Mouse (Mus musculus): Measurements from ENCODE around the gene Snx29. TPM values are rescaled to one million over a fixed set of nuclear protein-coding genes. Genes with fewer than 3 reads are reported as not detected.

Gene Snx29
- polyA plus RNA-seq, 1 experiment, result 27.7 TPM

DNA sequence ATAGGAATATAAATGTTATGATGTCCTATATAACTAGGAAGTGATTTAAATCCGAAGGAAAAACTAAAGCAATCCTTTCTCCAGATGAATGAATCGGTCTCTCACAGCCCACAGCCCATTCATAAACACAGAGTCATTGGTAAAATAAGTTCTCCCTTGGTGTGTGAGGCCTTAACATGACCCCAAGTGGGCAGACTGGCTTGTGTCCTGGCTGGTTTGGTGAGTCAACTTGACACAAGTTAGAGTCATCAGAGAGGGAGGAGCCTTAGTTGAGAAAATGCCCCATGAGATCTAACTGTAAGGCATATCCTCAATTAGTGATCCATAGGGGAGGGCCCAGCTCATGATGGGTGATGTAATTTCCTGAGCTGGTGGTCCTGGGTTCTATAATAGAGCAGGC is 297.2 kb downstream of the Snx29 start:
- Histone ChIP-seq H3K4me1 (ENCODE audit: control insufficient read depth, insufficient read depth, low read length) (peaks cover 27% of the 10 kb centered on the region), H3K27ac (ENCODE audit: insufficient read depth, low read depth, low read length) (no peak overlapping the region), H3K4me3 (ENCODE audit: insufficient read depth, low read length) (no peak overlapping the region)
- no peak for TF ChIP-seq POLR2A (IDR thresholded peaks at IDR 0.05; ENCODE audit: borderline replicate concordance, low read depth, low read length)

DNA sequence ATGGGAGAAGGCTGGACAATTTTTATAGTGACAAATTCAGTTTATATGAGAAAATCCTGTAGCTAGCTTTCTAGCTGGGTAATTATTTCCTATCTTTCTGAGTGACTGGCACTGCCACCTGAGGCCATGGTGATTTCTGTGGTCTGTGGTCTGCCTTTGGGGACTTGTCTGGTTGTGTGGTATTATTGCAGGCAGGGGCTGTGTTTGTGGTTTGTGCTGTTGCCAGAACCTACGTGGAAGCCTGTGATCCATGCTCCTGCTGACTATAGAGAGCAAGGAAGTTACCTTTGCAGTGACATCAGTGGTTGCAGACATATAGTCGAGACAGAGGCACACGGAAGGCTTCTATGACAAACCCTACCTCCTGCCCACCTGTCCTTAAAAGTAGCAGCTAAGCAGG is 298.3 kb downstream of the Snx29 start:
- no peak overlapping the region for H3K4me3 ChIP-seq (ENCODE audit: insufficient read depth, low read length)
- TF ChIP-seq POLR2A (IDR thresholded peaks at IDR 0.05; ENCODE audit: borderline replicate concordance, low read depth, low read length), result no peak
- no peak for TF ChIP-seq CTCF (IDR thresholded peaks at IDR 0.05; ENCODE audit: low read depth, low read length)
- peaks cover 20% of the 10 kb centered on the region for H3K4me1 ChIP-seq (ENCODE audit: control insufficient read depth, insufficient read depth, low read length)
- no peak overlapping the region for H3K27ac ChIP-seq (ENCODE audit: insufficient read depth, low read depth, low read length)

DNA sequence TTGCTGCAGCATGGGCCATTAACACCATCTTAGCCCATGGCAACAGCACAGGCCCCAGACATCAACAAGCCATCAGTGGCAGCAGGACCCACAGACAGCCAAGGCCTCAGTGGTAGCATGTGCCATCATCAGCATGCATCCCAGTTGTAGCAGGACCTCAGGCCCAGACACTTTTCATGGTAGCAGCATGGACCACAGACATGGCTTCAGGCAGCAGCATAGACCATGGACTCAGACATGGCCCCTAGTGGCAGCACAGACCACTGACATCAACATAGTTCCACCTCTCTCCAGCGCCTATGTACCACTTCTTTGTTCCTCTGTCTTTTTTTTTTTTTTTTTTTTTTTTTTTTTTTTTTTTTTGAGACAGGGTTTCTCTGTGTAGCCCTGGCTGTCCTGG is 299.0 kb downstream of the Snx29 start:
- Histone ChIP-seq H3K4me1 (ENCODE audit: control insufficient read depth, insufficient read depth, low read length) (peaks cover 20% of the 10 kb centered on the region), H3K4me3 (ENCODE audit: insufficient read depth, low read length) (no peak overlapping the region), H3K27ac (ENCODE audit: insufficient read depth, low read depth, low read length) (no peak overlapping the region)
- no peak for TF ChIP-seq POLR2A (IDR thresholded peaks at IDR 0.05; ENCODE audit: borderline replicate concordance, low read depth, low read length)

DNA sequence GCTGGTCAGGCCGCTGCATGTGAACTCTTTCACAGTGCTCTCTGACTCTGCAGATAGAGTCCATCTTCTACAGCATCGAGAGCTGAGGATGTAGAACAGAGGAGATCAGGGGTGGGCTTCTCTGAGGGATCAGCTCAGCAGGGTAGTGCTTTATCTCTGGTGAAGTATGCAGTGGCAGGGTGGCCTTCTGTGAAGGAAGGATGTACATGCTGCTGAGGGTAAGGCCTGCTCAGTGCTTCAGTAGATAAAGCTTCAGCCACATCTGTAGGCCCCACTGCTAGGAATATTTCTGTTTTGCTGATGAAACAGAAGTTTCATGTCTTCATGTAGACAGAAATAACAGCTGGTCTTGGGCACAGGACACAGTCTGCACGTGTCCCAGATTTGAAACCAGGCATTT is 300.3 kb downstream of the Snx29 start:
- TF ChIP-seq POLR2A (IDR thresholded peaks at IDR 0.05; ENCODE audit: borderline replicate concordance, low read depth, low read length) (no peak), CTCF (IDR thresholded peaks at IDR 0.05; ENCODE audit: low read depth, low read length) (no peak)
- no peak overlapping the region for H3K4me3 ChIP-seq (ENCODE audit: insufficient read depth, low read length)
- no peak overlapping the region for H3K27ac ChIP-seq (ENCODE audit: insufficient read depth, low read depth, low read length)
- H3K4me1 ChIP-seq (ENCODE audit: control insufficient read depth, insufficient read depth, low read length), result peaks cover 20% of the 10 kb centered on the region

DNA sequence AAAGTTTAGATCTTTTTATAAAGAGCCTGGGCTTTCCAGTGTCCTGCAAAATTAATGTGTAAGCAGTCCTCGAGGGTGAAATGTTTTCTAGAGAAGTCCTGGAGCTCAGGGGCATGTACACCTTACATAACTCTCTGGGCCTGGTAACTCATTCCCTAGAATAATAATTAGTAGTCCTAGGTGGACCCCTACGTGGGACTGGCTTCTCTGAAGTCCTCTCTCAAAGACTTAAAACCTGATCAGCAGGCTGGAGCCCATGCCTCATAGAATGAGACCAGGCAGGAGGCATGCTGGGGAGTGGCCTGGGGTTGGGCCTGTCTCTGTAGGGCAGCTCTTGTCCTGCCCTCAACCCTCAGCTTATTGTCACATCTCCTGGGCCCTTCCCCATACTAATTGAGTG is 301.4 kb downstream of the Snx29 start:
- Histone ChIP-seq H3K4me1 (ENCODE audit: control insufficient read depth, insufficient read depth, low read length) (peaks cover 20% of the 10 kb centered on the region), H3K4me3 (ENCODE audit: insufficient read depth, low read length) (no peak overlapping the region), H3K27ac (ENCODE audit: insufficient read depth, low read depth, low read length) (peak overlapping the region; percentile 19)
- no peak for TF ChIP-seq POLR2A (IDR thresholded peaks at IDR 0.05; ENCODE audit: borderline replicate concordance, low read depth, low read length)
- no peak for TF ChIP-seq CTCF (IDR thresholded peaks at IDR 0.05; ENCODE audit: low read depth, low read length)

DNA sequence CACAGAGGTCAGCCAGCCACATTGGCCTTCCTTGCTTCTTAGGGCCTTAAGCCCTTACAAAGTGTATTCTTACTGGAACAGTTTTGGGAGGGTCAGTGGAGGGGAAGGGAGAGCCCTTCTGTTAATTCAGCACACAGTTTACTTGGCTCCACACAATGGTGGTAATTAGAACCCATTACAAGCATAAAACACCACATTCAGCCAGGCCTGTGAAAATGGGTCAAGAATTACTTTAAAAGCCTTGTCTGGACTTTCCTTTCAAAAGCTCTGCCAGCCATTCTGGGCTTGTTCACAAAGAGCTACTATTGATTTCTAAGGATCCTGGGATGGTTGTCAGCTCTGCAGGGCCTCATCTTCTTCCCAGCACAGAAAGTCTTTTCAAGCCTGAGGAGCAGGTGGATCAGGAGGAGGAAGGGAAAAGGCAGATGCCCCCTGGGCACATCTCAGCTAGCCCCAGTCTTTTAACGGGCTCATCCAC is 303.3 kb downstream of the Snx29 start:
- Histone ChIP-seq H3K4me3 (ENCODE audit: insufficient read depth, low read length) (no peak overlapping the region), H3K4me1 (ENCODE audit: control insufficient read depth, insufficient read depth, low read length) (peaks cover 20% of the 10 kb centered on the region), H3K27ac (ENCODE audit: insufficient read depth, low read depth, low read length) (no peak overlapping the region)
- TF ChIP-seq CTCF (IDR thresholded peaks at IDR 0.05; ENCODE audit: low read depth, low read length) (no peak), POLR2A (IDR thresholded peaks at IDR 0.05; ENCODE audit: borderline replicate concordance, low read depth, low read length) (no peak)

DNA sequence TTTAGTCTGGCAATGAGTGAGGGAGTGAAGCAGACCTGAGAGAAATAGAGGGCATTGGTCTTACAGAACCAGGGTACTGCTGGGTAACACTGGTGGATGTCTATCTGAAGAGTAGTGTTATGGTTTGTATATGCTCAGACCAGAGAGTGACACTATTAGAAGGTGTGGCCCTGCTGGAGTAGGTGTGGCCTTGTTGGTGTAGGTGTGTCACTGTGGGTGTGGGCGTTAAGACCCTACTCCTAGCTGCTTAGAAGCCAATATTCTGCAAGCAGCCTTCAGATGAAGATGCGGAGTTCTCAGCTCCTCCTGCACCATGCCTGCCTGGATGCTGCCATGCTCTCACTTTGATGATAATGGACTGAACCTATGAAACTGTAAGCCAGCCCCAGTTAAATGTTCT is 303.9 kb downstream of the Snx29 start:
- H3K4me1 ChIP-seq (ENCODE audit: control insufficient read depth, insufficient read depth, low read length), result peaks cover 25% of the 10 kb centered on the region
- no peak for TF ChIP-seq POLR2A (IDR thresholded peaks at IDR 0.05; ENCODE audit: borderline replicate concordance, low read depth, low read length)
- no peak for TF ChIP-seq CTCF (IDR thresholded peaks at IDR 0.05; ENCODE audit: low read depth, low read length)
- H3K27ac ChIP-seq (ENCODE audit: insufficient read depth, low read depth, low read length), result no peak overlapping the region
- H3K4me3 ChIP-seq (ENCODE audit: insufficient read depth, low read length), result no peak overlapping the region

DNA sequence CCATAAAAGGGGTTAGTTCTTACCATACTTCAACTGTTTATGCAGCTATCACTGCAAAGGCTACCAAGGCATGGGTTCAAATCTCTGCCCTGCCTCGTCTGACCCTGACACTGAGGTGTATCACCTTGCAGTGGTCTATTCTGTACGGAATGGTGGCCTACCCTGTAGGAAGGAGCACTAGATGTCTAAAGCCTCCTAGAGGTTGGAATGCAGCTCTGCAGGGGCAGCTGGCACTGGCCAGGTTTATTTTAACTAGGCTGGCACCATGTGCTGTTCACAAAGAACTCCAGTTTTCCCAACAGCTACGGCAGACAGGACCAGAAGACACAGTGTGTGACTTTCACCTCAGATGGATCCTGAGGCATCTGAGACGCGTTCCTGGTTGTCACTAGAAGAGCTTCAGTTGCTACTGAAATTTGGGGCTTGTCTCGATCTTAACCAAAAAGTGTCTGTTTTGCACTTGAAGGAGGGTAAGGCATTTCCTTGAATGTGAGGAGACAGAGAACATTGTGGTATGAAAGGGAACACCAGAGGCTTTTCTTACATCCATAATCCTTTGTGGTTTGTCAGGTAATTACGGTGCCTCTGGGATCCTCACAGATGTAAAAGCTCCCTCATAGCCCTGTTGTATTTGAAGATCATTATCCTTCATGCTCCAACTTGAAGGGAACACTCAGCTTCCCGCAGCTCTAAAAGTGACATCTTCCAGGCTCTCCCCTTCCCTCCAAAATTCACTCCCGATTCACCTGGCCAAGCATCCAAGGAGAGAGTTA is 305.3 kb downstream of the Snx29 start:
- Histone ChIP-seq H3K4me3 (ENCODE audit: insufficient read depth, low read length) (no peak overlapping the region), H3K4me1 (ENCODE audit: control insufficient read depth, insufficient read depth, low read length) (peaks cover 34% of the 10 kb centered on the region), H3K27ac (ENCODE audit: insufficient read depth, low read depth, low read length) (no peak overlapping the region)
- no peak for TF ChIP-seq POLR2A (IDR thresholded peaks at IDR 0.05; ENCODE audit: borderline replicate concordance, low read depth, low read length)
- TF ChIP-seq CTCF (IDR thresholded peaks at IDR 0.05; ENCODE audit: low read depth, low read length), result no peak

DNA sequence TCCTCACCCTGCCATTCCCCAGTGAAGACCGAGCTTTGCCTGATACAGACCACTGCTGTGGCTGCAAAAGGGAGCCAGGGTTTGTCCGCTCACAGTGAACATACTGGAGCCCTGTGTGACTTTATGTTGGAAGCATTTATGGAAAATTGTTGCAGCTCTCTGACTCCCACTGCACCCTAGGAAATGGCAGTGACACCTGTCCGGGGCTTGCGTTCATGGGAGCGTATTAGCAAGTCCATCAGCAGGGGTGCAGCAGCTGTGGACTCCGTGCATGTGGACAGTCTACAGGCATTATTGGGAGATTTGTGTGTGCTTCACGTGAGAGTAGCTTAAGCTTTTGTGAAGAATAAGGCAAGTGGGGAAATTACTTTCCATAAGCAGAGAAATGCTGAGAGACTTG is 307.0 kb downstream of the Snx29 start:
- Histone ChIP-seq H3K4me1 (ENCODE audit: control insufficient read depth, insufficient read depth, low read length) (peaks cover 30% of the 10 kb centered on the region), H3K4me3 (ENCODE audit: insufficient read depth, low read length) (no peak overlapping the region), H3K27ac (ENCODE audit: insufficient read depth, low read depth, low read length) (no peak overlapping the region)
- TF ChIP-seq CTCF (IDR thresholded peaks at IDR 0.05; ENCODE audit: low read depth, low read length) (no peak), POLR2A (IDR thresholded peaks at IDR 0.05; ENCODE audit: borderline replicate concordance, low read depth, low read length) (no peak)

DNA sequence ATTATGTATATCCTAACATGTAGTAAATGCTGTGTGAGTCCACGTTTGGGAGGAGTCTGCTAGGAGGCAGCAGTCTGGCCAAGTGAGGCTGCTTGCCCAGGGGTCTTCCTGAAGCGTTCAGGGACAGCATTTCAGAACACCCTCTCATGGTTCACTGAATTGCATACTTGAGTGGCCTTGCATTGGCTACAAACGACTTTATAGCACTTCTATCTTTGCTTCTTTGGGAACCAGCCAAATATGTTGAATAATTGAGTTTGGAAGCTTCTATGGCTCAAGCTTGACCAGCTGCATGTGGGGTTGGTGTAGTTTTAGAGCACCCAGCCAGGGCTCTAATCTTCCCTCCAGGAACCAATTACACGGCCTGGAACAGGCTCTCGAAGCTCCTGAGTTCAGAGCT is 307.8 kb downstream of the Snx29 start:
- no peak for TF ChIP-seq CTCF (IDR thresholded peaks at IDR 0.05; ENCODE audit: low read depth, low read length)
- no peak for TF ChIP-seq POLR2A (IDR thresholded peaks at IDR 0.05; ENCODE audit: borderline replicate concordance, low read depth, low read length)
- Histone ChIP-seq H3K27ac (ENCODE audit: insufficient read depth, low read depth, low read length) (no peak overlapping the region), H3K4me3 (ENCODE audit: insufficient read depth, low read length) (no peak overlapping the region), H3K4me1 (ENCODE audit: control insufficient read depth, insufficient read depth, low read length) (peaks cover 27% of the 10 kb centered on the region)
